Mouse (Mus musculus) liver, embryonic 16.5 days (tissue): ENCODE measurements around the gene Tnks2. TPM values are rescaled to one million over a fixed set of nuclear protein-coding genes. Genes with fewer than 3 reads are reported as not detected.

Experiments
- ATAC-seq: fragments of 200-750 bp; cut with Nextera tagmentation; 2 replicates; pipeline ENCODE4 v1.8.0; 2017; ENCODE audit warnings: low read depth, mild to moderate bottlenecking, moderate number of reproducible peaks, moderate library complexity
- H3K27ac ChIP-seq: fragments of 300-500 bp; sonication (generic); 2 replicates; pipeline ENCODE4 v1.5.1; 2014; ENCODE audit warnings: mild to moderate bottlenecking, low read length
- H3K27me3 ChIP-seq: fragments of 300-500 bp; sonication (generic); 2 replicates; pipeline ENCODE4 v1.6.1; 2014; ENCODE audit warnings: low read depth, low read length, mixed read lengths; ENCODE audit not compliant: control insufficient read depth, insufficient read depth
- H3K36me3 ChIP-seq: fragments of 300-500 bp; sonication (generic); 2 replicates; pipeline ENCODE4 v1.6.1; 2014; ENCODE audit warnings: mild to moderate bottlenecking; ENCODE audit not compliant: control insufficient read depth, insufficient read depth
- H3K4me1 ChIP-seq: fragments of 300-500 bp; sonication (generic); 2 replicates; pipeline ENCODE4 v1.6.1; 2014; ENCODE audit warnings: low read depth, low read length, mixed read lengths; ENCODE audit not compliant: control insufficient read depth
- H3K4me2 ChIP-seq: fragments of 300-500 bp; sonication (generic); 2 replicates; pipeline ENCODE4 v1.6.1; 2014; ENCODE audit warnings: low read depth, low read length, mixed read lengths
- H3K4me3 ChIP-seq: fragments of 300-500 bp; sonication (generic); 2 replicates; pipeline ENCODE4 v1.5.1; 2014; ENCODE audit warnings: low read depth, mild to moderate bottlenecking, low read length
- H3K9ac ChIP-seq: fragments of 300-500 bp; sonication (generic); 2 replicates; pipeline ENCODE4 v1.6.1; 2014; ENCODE audit warnings: low read depth, low read length
- H3K9me3 ChIP-seq: fragments of 300-500 bp; sonication (generic); replicated peaks from 2 replicates; pipeline ENCODE4 v1.6.1; 2016; ENCODE audit warnings: low read length; ENCODE audit not compliant: control insufficient read depth
- WGBS: fragments of 180-500 bp; shearing (Covaris S2); extraction: QIAGEN DNeasy Blood & Tissue Kit; methylation state at CpG from one replicate; pipeline ENCODE4 v1.1.7; 2014; ENCODE audit not compliant: insufficient replicate concordance; 5-methylcytosine and 5-hydroxymethylcytosine counted together
- polyA plus RNA-seq: library from polyadenylated mRNA; unstranded; fragments of >200 nt; fragmentation: Nextera tagmentation; extraction: Ambion mirVana; gene quantifications from 2 replicates; pipeline ENCODE4 v1.2.1, GENCODE M21; 2015

Tnks2 gene
- polyA plus RNA-seq, 1 experiment from 2014 or later = 7.3 TPM

- Histone ChIP-seq H3K27ac (no peak overlapping the region), H3K4me2 (no peak overlapping the region)
Measured at GRCm38 (mm10) chr19:36897778-36898177, 63.7 kb downstream of the Tnks2 start.

GRCm38 (mm10) chr19:36903377-36903776 lies 69.3 kb downstream of the Tnks2 start:
- no peak overlapping the region for H3K27ac ChIP-seq
- no peaks in the 10 kb centered on the region for H3K9me3 ChIP-seq
- no peaks in the 10 kb centered on the region for H3K36me3 ChIP-seq
- 48% methylated on average over 7 of the region's 7 CpGs for WGBS
- ATAC-seq = no peak
- H3K4me1 ChIP-seq = no peaks in the 10 kb centered on the region; the same call in 1 of the 2 replicates
- H3K4me3 ChIP-seq = no peak overlapping the region
- H3K4me2 ChIP-seq = no peak overlapping the region
- no peak overlapping the region for H3K9ac ChIP-seq
- H3K27me3 ChIP-seq = peaks cover 14% of the 10 kb centered on the region

More at GRCm38 (mm10) chr19:36897778-36898177, 63.7 kb downstream of the Tnks2 start:
- peaks cover 8% of the 10 kb centered on the region; the same call in 1 of the 2 replicates for H3K36me3 ChIP-seq
- no peaks in the 10 kb centered on the region for H3K27me3 ChIP-seq
- WGBS = 52% methylated on average over 9 of the region's 9 CpGs
- ATAC-seq = no peak
- no peaks in the 10 kb centered on the region for H3K4me1 ChIP-seq
- no peak overlapping the region for H3K9ac ChIP-seq
- H3K4me3 ChIP-seq = no peak overlapping the region
- no peaks in the 10 kb centered on the region for H3K9me3 ChIP-seq

- peak overlapping the region; percentile 57 for H3K9ac ChIP-seq
- H3K36me3 ChIP-seq = no peaks in the 10 kb centered on the region
- peaks cover 14% of the 10 kb centered on the region for H3K27me3 ChIP-seq
- H3K27ac ChIP-seq = no peak overlapping the region
- H3K4me1 ChIP-seq = no peaks in the 10 kb centered on the region; the same call in 1 of the 2 replicates
- ATAC-seq = peak; percentile 39; the same call in 1 of the 2 replicates
- no peaks in the 10 kb centered on the region for H3K9me3 ChIP-seq
- peak overlapping the region; percentile 65 for H3K4me3 ChIP-seq
- H3K4me2 ChIP-seq = peak overlapping the region; percentile 85
- 4% methylated on average over 41 of the region's 41 CpGs for WGBS
Measured at GRCm38 (mm10) chr19:36904211-36905007, 70.4 kb downstream of the Tnks2 start.

GRCm38 (mm10) chr19:36909150-36909549 lies 75.1 kb downstream of the Tnks2 start:
- no peak for ATAC-seq
- Histone ChIP-seq H3K9ac (no peak overlapping the region), H3K4me2 (no peak overlapping the region), H3K27me3 (peaks cover 12% of the 10 kb centered on the region), H3K4me3 (no peak overlapping the region), H3K4me1 (no peaks in the 10 kb centered on the region), H3K27ac (no peak overlapping the region), H3K9me3 (no peaks in the 10 kb centered on the region), H3K36me3 (no peaks in the 10 kb centered on the region)
- WGBS = 64% methylated on average over 3 of the region's 3 CpGs

GRCm38 (mm10) chr19:36909676-36910292 lies 75.8 kb downstream of the Tnks2 start:
- Histone ChIP-seq H3K9me3 (no peaks in the 10 kb centered on the region), H3K9ac (no peak overlapping the region), H3K36me3 (no peaks in the 10 kb centered on the region), H3K4me3 (no peak overlapping the region), H3K4me2 (no peak overlapping the region), H3K4me1 (no peaks in the 10 kb centered on the region), H3K27ac (no peak overlapping the region), H3K27me3 (peaks cover 7% of the 10 kb centered on the region)
- 0 out of 2 replicates have a peak, but pooled peaks have one; percentile 35 for ATAC-seq
- WGBS = 17% methylated on average over 9 of the region's 9 CpGs

GRCm38 (mm10) chr19:36910424-36911045 lies 76.5 kb downstream of the Tnks2 start:
- Histone ChIP-seq H3K9me3 (no peaks in the 10 kb centered on the region), H3K27ac (no peak overlapping the region), H3K4me3 (no peak overlapping the region), H3K4me1 (no peaks in the 10 kb centered on the region), H3K4me2 (no peak overlapping the region), H3K36me3 (no peaks in the 10 kb centered on the region), H3K27me3 (peaks cover 7% of the 10 kb centered on the region; the same call in 1 of the 2 replicates), H3K9ac (no peak overlapping the region)
- WGBS = 39% methylated on average over 12 of the region's 12 CpGs
- ATAC-seq = no peak

- H3K4me2 ChIP-seq = no peak overlapping the region
- H3K9ac ChIP-seq = no peak overlapping the region
- no peaks in the 10 kb centered on the region for H3K9me3 ChIP-seq
- ATAC-seq = no peak
- peaks cover 7% of the 10 kb centered on the region; the same call in 1 of the 2 replicates for H3K27me3 ChIP-seq
- WGBS = 66% methylated on average over 7 of the region's 7 CpGs
- H3K4me1 ChIP-seq = peaks cover 4% of the 10 kb centered on the region; the same call in 1 of the 2 replicates
- H3K36me3 ChIP-seq = no peaks in the 10 kb centered on the region
- H3K27ac ChIP-seq = no peak overlapping the region
- no peak overlapping the region for H3K4me3 ChIP-seq
Measured at GRCm38 (mm10) chr19:36913064-36913463, 79.0 kb downstream of the Tnks2 start.

- Histone ChIP-seq H3K27me3 (peaks cover 13% of the 10 kb centered on the region), H3K27ac (no peak overlapping the region), H3K36me3 (no peaks in the 10 kb centered on the region), H3K4me3 (no peak overlapping the region), H3K9ac (no peak overlapping the region), H3K4me1 (peaks cover 13% of the 10 kb centered on the region), H3K4me2 (no peak overlapping the region), H3K9me3 (no peaks in the 10 kb centered on the region)
- WGBS = 69% methylated on average over 4 of the region's 4 CpGs
- no peak for ATAC-seq
Measured at GRCm38 (mm10) chr19:36916206-36916605, 82.2 kb downstream of the Tnks2 start.
